Mouse (Mus musculus): Measurements from ENCODE around the gene Chat.
A peak's percentile ranks its signal among the peaks of the same experiment; 100 is the strongest.

The Chat gene

GRCm38 (mm10) chr14:32465889-32466288 is at the start of gene Chat:
Gene Chat (minus strand): TSS chr14:32465989.
- DNase-seq (ENCODE audit: low read depth, low spot score): no peak

GRCm38 (mm10) chr14:32513336-32514032 is 47.7 kb upstream of the Chat start, which contains the start of gene Ercc6:
Gene Ercc6 (plus strand): TSS chr14:32513521.
- peak; percentile 96 for DNase-seq (ENCODE audit: low read depth, low spot score)

DNA sequence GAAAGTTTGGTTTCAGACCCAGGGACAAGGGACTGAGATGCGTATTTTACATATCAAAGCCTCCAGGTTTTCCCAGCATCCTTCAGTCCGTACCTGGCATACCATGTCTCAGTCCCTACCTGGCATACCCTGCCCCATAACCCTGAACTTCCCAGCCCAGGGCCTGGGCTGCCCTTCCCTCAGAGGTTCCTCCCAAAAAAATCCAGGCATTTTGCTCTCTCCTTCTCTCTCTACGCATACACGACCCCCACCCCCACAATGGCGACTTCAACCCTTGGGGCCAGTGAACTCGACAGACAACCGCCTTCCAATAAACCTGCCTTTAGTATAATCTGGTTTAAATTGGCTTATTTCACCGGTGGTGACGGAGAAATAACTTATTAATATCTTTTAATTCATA is 47.1 kb upstream of the Chat start:
- no peak for DNase-seq (ENCODE audit: low read depth, low spot score)

GRCm38 (mm10) chr14:32509443-32509961 is 43.7 kb upstream of the Chat start:
- no peak for DNase-seq (ENCODE audit: low read depth, low spot score)

DNA sequence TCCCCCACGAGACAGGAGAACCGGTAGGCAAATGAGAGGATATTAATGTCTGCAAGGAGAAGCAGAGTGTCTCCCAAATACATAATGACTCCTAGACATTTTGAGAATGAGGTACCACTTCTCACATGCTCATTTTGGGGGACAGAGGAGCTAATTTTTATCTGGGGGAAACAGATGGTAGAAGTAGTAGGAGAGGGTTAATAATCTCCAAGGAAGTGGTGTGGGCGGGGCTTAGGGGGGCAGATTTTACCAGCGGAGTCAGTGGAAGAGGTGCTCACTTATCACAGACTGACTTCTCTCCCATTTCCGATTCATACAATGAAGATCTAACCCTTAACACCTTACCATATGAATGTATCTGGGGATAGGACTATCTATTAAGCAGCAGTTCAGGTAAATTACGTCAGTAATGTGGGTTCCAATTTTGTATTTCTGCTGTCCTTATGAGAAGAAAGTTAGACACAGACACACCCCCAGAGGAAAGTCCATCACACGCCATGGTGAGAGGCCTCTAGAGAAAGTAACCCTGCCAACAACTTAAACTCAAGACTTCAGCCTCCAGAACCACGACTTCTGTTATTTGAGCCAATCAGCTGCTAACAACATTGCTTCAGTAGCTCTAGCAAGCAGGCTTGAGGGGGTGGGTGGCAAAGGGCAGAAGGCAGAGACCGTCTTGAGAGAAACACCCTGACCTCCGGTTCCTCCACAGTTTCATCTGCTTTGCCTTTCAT is 42.5 kb upstream of the Chat start:
- no peak for DNase-seq (ENCODE audit: low read depth, low spot score)

- no peak for DNase-seq (ENCODE audit: low read depth, low spot score)
Measured at GRCm38 (mm10) chr14:32507216-32507615, 41.4 kb upstream of the Chat start.

GRCm38 (mm10) chr14:32506329-32506728 is 40.5 kb upstream of the Chat start:
- no peak for DNase-seq (ENCODE audit: low read depth, low spot score)

DNA sequence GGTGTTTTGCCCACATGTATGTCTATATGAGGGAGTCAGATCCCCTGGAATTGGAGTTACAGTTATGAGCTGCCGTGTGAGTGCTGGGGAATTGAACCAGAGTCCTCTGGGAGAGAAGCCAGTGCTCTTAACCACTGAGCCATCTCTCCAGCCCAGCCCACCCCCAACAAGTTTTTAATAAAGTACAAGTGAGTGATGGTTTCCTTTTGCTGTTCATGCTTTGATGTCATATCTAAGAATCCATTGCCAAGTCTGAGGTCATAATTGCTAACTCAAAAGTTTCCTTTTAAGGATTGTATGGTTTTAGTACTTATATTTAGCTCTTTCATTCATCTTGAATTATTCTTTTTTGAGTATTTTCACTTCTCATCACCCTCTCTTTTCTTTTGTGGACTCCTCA is 38.1 kb upstream of the Chat start:
- DNase-seq (ENCODE audit: low read depth, low spot score): no peak

GRCm38 (mm10) chr14:32502764-32503688 is 37.2 kb upstream of the Chat start:
- no peak for DNase-seq (ENCODE audit: low read depth, low spot score)

GRCm38 (mm10) chr14:32501303-32501702 is 35.5 kb upstream of the Chat start:
- no peak for DNase-seq (ENCODE audit: low read depth, low spot score)

DNA sequence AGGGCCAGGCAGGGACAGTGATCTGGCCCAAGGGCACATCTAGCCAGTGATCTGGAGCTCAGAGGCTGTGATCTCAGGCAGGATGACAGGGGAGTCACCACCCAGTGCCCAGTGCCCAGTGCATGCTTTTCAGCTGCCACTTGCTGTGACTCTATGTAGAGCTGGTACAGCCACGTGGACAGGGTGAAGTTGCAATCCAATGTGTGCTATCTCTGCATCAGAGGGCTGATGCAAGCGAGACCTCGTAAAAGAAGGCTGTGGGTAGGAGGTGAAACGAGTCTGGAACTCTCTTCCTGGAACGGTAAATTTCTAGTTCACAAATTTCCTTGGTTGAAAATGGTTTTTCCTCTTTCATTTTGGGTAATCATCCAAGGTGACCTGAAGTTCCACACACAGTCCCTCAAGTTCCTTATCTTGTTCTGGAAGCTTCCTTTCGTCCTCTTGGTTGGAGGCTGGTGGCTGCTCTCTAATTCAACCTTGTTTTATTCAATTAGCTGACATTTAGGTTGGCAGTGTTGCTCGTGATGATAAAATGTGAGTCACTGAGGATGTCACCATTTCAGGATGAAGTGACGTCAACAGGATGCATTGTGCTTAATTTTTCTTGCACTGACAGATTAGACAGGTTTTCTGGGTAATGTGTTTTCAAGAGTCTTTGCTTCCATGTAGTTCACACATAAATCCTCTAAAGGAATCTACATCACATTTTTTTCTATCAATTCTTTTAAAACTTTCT is 30.5 kb upstream of the Chat start:
- DNase-seq (ENCODE audit: low read depth, low spot score): no peak

DNA sequence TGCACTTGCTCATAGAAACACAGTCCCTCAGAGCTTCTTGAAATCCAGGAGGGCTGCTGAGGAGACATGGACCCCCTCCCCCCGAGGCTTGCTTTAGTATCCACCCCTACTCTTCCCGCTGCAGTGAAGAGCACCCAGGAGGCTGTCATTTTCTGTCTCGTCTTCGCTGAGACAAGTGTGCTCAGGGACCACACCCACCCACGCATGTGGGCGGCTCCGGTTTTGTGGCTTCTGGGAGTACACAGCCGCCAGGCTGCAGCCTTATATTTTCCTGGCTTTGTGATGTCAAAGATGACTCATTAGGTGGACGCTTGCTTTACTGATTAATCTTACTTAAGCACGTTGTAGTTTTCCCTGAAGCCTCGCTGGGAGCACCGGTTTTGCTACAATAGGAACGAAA is 26.7 kb upstream of the Chat start:
- DNase-seq (ENCODE audit: low read depth, low spot score): peak; percentile 73

- peak; percentile 63 for DNase-seq (ENCODE audit: low read depth, low spot score)
Measured at GRCm38 (mm10) chr14:32482061-32482460, 16.3 kb upstream of the Chat start.

- DNase-seq (ENCODE audit: low read depth, low spot score): peak; percentile 44
Measured at GRCm38 (mm10) chr14:32477581-32477980, 11.8 kb upstream of the Chat start.

GRCm38 (mm10) chr14:32476559-32476958 is 10.8 kb upstream of the Chat start:
- DNase-seq (ENCODE audit: low read depth, low spot score): no peak

GRCm38 (mm10) chr14:32472996-32473395 is 7.2 kb upstream of the Chat start:
- DNase-seq (ENCODE audit: low read depth, low spot score): peak; percentile 88

GRCm38 (mm10) chr14:32467606-32468005 is 1.8 kb upstream of the Chat start:
- DNase-seq (ENCODE audit: low read depth, low spot score): no peak

DNA sequence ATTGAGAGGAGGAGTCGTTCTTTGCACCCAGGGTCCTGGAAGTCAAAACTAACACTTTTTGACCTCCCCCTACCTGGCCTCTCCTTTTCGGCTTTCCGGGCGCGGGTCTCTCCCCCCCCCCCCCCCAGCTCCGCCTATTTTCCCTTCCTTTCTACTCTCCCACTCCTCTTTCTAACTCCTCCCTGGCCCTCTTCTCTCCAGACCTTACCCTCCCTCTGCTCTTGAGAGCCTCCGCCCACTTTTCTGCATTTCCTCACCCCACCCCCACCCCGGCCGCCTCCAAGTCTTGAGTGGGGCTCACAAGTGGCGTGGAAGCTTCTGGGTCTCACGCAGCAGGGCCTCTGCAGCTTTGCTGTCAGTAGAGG is 301 bp downstream of the Chat start:
- no peak for DNase-seq (ENCODE audit: low read depth, low spot score)

GRCm38 (mm10) chr14:32464601-32465505 is 936 bp downstream of the Chat start, which contains the start of gene Slc18a3:
Gene Slc18a3 (minus strand): TSS chr14:32464850.
- peak; percentile 6 for DNase-seq (ENCODE audit: low read depth, low spot score)
